Mouse (Mus musculus) right cerebral cortex, postnatal 10 days (tissue): ENCODE data around the gene Lrwd1.
"Not testable (repeated sequence)": the region's sequence is repeated elsewhere in the genome, so short reads cannot be mapped to it uniquely, and the experiment has no call there.

ENCODE experiments used
- DNase-seq, 2 experiments: peaks; one replicate each; pipeline ENCODE4 v3.0.0; 2021; ENCODE audit warnings: low spot score in 2 of 2

The Lrwd1 gene

GRCm38 (mm10) chr5:136147704-136148103 lies 11.8 kb upstream of the Lrwd1 start:
- DNase-seq, result no peak

- no peak for DNase-seq
These were observed 11.1 kb upstream of the Lrwd1 start for GRCm38 (mm10) chr5:136146936-136147335.

- DNase-seq, result no peak
These were observed 8.9 kb upstream of the Lrwd1 start for GRCm38 (mm10) chr5:136144606-136145430.

GRCm38 (mm10) chr5:136143161-136143755 lies 7.4 kb upstream of the Lrwd1 start:
- no peak for DNase-seq

GRCm38 (mm10) chr5:136142746-136143145 lies 6.9 kb upstream of the Lrwd1 start:
- DNase-seq, result no peak

- peak; percentile 74 to 75 for DNase-seq
These were observed 4.2 kb upstream of the Lrwd1 start for GRCm38 (mm10) chr5:136140057-136140482.

- DNase-seq, result no peak
These were observed 3.5 kb upstream of the Lrwd1 start for GRCm38 (mm10) chr5:136139393-136139792.

GRCm38 (mm10) chr5:136137658-136138274 lies 1.9 kb upstream of the Lrwd1 start:
- DNase-seq, result no peak

- DNase-seq, result no peak
These were observed 567 bp upstream of the Lrwd1 start for GRCm38 (mm10) chr5:136136292-136136990.

- no peak for DNase-seq
These were observed 13.7 kb downstream of the Lrwd1 start for GRCm38 (mm10) chr5:136122165-136122564.

GRCm38 (mm10) chr5:136116784-136117112 lies 19.1 kb downstream of the Lrwd1 start:
- no peak for DNase-seq

GRCm38 (mm10) chr5:136115891-136116783 lies 19.7 kb downstream of the Lrwd1 start, which contains the start of gene Polr2j:
Gene Polr2j (plus strand): TSS chr5:136116631.
- DNase-seq, result peak; percentile 97 to 98

GRCm38 (mm10) chr5:136113546-136113945 lies 22.3 kb downstream of the Lrwd1 start:
- DNase-seq, result not testable (repeated sequence)

- no peak for DNase-seq
These were observed 26.8 kb downstream of the Lrwd1 start for GRCm38 (mm10) chr5:136109042-136109441.

GRCm38 (mm10) chr5:136108486-136108885 lies 27.4 kb downstream of the Lrwd1 start:
- no peak for DNase-seq

GRCm38 (mm10) chr5:136104511-136104910 lies 31.4 kb downstream of the Lrwd1 start:
- no peak for DNase-seq

- peak; percentile 86 to 87 for DNase-seq
These were observed 33.6 kb downstream of the Lrwd1 start for GRCm38 (mm10) chr5:136102099-136102820.

GRCm38 (mm10) chr5:136098536-136098935 lies 37.3 kb downstream of the Lrwd1 start:
- no peak for DNase-seq

- DNase-seq, result no peak
These were observed 40.8 kb downstream of the Lrwd1 start for GRCm38 (mm10) chr5:136095089-136095488.

- no peak for DNase-seq
These were observed 41.4 kb downstream of the Lrwd1 start for GRCm38 (mm10) chr5:136094249-136095010.
